Comparison of ENCODE assay signal across 8 mouse cellular contexts in genomic region chr2:52037882-52038281, GRCm38 (mm10). TPM values are rescaled to one million over a fixed set of nuclear protein-coding genes. Genes with fewer than 3 reads are reported as not detected.
DNase-seq lines count a peak whose midpoint lies in the region; ATAC-seq and TF ChIP-seq lines count a peak whose summit lies in the region.

Gene Tnfaip6 (plus strand): TSS chr2:52038009.

- WGBS in forebrain, embryonic 11.5 days, result under 1% methylated on average over 17 of the region's 17 CpGs
- under 1% methylated on average over 17 of the region's 17 CpGs for WGBS in heart, embryonic 14.5 days
- under 1% methylated on average over 17 of the region's 17 CpGs for WGBS in kidney, postnatal 0 days
- WGBS in midbrain, embryonic 15.5 days, result 0% methylated on average over 17 of the region's 17 CpGs
- WGBS in stomach, embryonic 15.5 days, result under 1% methylated on average over 17 of the region's 17 CpGs

- TF ChIP-seq CTCF in kidney, postnatal 0 days (IDR thresholded peaks at IDR 0.05; ENCODE audit: low read depth), result no peak

- H3K9me3 ChIP-seq in forebrain, embryonic 11.5 days (ENCODE audit: control insufficient read depth, low read length), result no peaks in the 10 kb centered on the region
- no peaks in the 10 kb centered on the region for H3K9me3 ChIP-seq in heart, embryonic 14.5 days (ENCODE audit: control insufficient read depth, low read length)
- H3K9me3 ChIP-seq in kidney, postnatal 0 days (replicated peaks; ENCODE audit: low read length), result no peaks in the 10 kb centered on the region
- H3K9me3 ChIP-seq in midbrain, embryonic 15.5 days, result no peaks in the 10 kb centered on the region
- no peaks in the 10 kb centered on the region for H3K9me3 ChIP-seq in stomach, embryonic 15.5 days

- DNase-seq in CD4-positive, CD25-positive, alpha-beta regulatory T cell, adult 2 months (ENCODE audit: low read depth, low spot score), result peak; percentile 8
- peak; percentile 73 for DNase-seq in forebrain, embryonic 11.5 days (ENCODE audit: low spot score)
- DNase-seq in kidney, postnatal 0 days (ENCODE audit: low spot score), result peak; percentile 91
- peak; percentile 13 for DNase-seq in liver

- peak within 1 kb of the TSS; percentile 45 for H3K4me3 ChIP-seq in forebrain, embryonic 11.5 days (ENCODE audit: low read depth, low read length)
- H3K4me3 ChIP-seq in heart, embryonic 14.5 days (ENCODE audit: control insufficient read depth in 1 of 2, insufficient read depth in 1 of 2, low read depth in 1 of 2, low read length in 2 of 2), result peak within 1 kb of the TSS; percentile 50 to 57
- peak within 1 kb of the TSS; percentile 45 for H3K4me3 ChIP-seq in kidney, postnatal 0 days (replicated peaks; ENCODE audit: low read depth, low read length)
- peak within 1 kb of the TSS; percentile 43 for H3K4me3 ChIP-seq in midbrain, embryonic 15.5 days
- peak within 1 kb of the TSS; percentile 38 for H3K4me3 ChIP-seq in stomach, embryonic 15.5 days (replicated peaks)

- ATAC-seq in CD4-positive, CD25-positive, alpha-beta regulatory T cell, adult 4 months, result no peak
- peak; percentile 63 for ATAC-seq in forebrain, embryonic 11.5 days (replicated peaks; ENCODE audit: low FRiP score)
- ATAC-seq in heart, embryonic 14.5 days (ENCODE audit: insufficient number of reproducible peaks, insufficient read depth, low FRiP score, low read depth), result no peak
- ATAC-seq in kidney, postnatal 0 days (replicated peaks; ENCODE audit: low FRiP score, low read depth), result no peak; the same call in 1 of the 2 replicates
- no peak for ATAC-seq in midbrain, embryonic 15.5 days (replicated peaks)
- ATAC-seq in stomach, embryonic 15.5 days (ENCODE audit: insufficient read depth, low FRiP score, low read depth), result peak; percentile 27; the same call in 1 of the 2 replicates

- peak within 1 kb of the TSS; percentile 58 for H3K9ac ChIP-seq in forebrain, embryonic 11.5 days (ENCODE audit: low read length)
- peak within 1 kb of the TSS; percentile 62 for H3K9ac ChIP-seq in heart, embryonic 14.5 days (ENCODE audit: low read length)
- H3K9ac ChIP-seq in kidney, postnatal 0 days (ENCODE audit: low read depth, low read length), result peak within 1 kb of the TSS; percentile 38
- H3K9ac ChIP-seq in midbrain, embryonic 15.5 days, result peak within 1 kb of the TSS; percentile 27; the same call in 1 of the 2 replicates
- no peak within 1 kb of the TSS for H3K9ac ChIP-seq in stomach, embryonic 15.5 days

- H3K4me1 ChIP-seq in forebrain, embryonic 11.5 days (replicated peaks; ENCODE audit: control insufficient read depth, insufficient read depth, low read length), result peaks cover 5% of the 10 kb centered on the region; the same call in 1 of the 2 replicates
- no peaks in the 10 kb centered on the region for H3K4me1 ChIP-seq in heart, embryonic 14.5 days (ENCODE audit: control insufficient read depth in 2 of 2, insufficient read depth in 2 of 2, low read length in 2 of 2)
- no peaks in the 10 kb centered on the region for H3K4me1 ChIP-seq in kidney, postnatal 0 days (replicated peaks; ENCODE audit: insufficient read depth, low read length)
- peaks cover 6% of the 10 kb centered on the region for H3K4me1 ChIP-seq in midbrain, embryonic 15.5 days
- no peaks in the 10 kb centered on the region for H3K4me1 ChIP-seq in stomach, embryonic 15.5 days

- H3K36me3 ChIP-seq in forebrain, embryonic 11.5 days (ENCODE audit: control insufficient read depth, insufficient read depth, low read length), result no peaks in the 10 kb centered on the region
- no peaks in the 10 kb centered on the region for H3K36me3 ChIP-seq in heart, embryonic 14.5 days (ENCODE audit: control insufficient read depth, insufficient read depth, low read length)
- no peaks in the 10 kb centered on the region for H3K36me3 ChIP-seq in kidney, postnatal 0 days (ENCODE audit: insufficient read depth, low read length)
- no peaks in the 10 kb centered on the region for H3K36me3 ChIP-seq in midbrain, embryonic 15.5 days (replicated peaks)
- no peaks in the 10 kb centered on the region for H3K36me3 ChIP-seq in stomach, embryonic 15.5 days

- no peak within 1 kb of the TSS for H3K27ac ChIP-seq in forebrain, embryonic 11.5 days (ENCODE audit: low read depth, low read length)
- peak within 1 kb of the TSS; percentile 33 to 52; a peak in 2 of 4 replicates for H3K27ac ChIP-seq in heart, embryonic 14.5 days (replicated peaks in 1 of 2; ENCODE audit: control insufficient read depth in 1 of 2, insufficient read depth in 1 of 2, low read depth in 2 of 2, low read length in 2 of 2)
- H3K27ac ChIP-seq in kidney, postnatal 0 days, result no peak within 1 kb of the TSS
- H3K27ac ChIP-seq in midbrain, embryonic 15.5 days, result no peak within 1 kb of the TSS
- H3K27ac ChIP-seq in stomach, embryonic 15.5 days, result no peak within 1 kb of the TSS

- H3K27me3 ChIP-seq in forebrain, embryonic 11.5 days (ENCODE audit: control insufficient read depth, insufficient read depth, low read length), result no peaks in the 10 kb centered on the region
- H3K27me3 ChIP-seq in heart, embryonic 14.5 days (ENCODE audit: control insufficient read depth, insufficient read depth, low read length), result no peaks in the 10 kb centered on the region
- H3K27me3 ChIP-seq in kidney, postnatal 0 days (ENCODE audit: insufficient read depth, low read length), result no peaks in the 10 kb centered on the region
- H3K27me3 ChIP-seq in midbrain, embryonic 15.5 days (replicated peaks), result no peaks in the 10 kb centered on the region
- no peaks in the 10 kb centered on the region for H3K27me3 ChIP-seq in stomach, embryonic 15.5 days (replicated peaks)

- H3K4me2 ChIP-seq in forebrain, embryonic 11.5 days (ENCODE audit: low read depth, low read length, severe bottlenecking), result peak within 1 kb of the TSS; percentile 64
- H3K4me2 ChIP-seq in heart, embryonic 14.5 days (ENCODE audit: low read length), result peak within 1 kb of the TSS; percentile 84
- peak within 1 kb of the TSS; percentile 71 for H3K4me2 ChIP-seq in kidney, postnatal 0 days (ENCODE audit: low read length)
- H3K4me2 ChIP-seq in midbrain, embryonic 15.5 days, result peak within 1 kb of the TSS; percentile 77
- peak within 1 kb of the TSS; percentile 55 for H3K4me2 ChIP-seq in stomach, embryonic 15.5 days

RNA-seq across cellular contexts. Expression of gene Tnfaip6, which starts in this region (rescaled TPM):
- polyA plus RNA-seq in CD4-positive, CD25-positive, alpha-beta regulatory T cell, adult 4 months (2017; shearing (Covaris generic)), result not detected
- polyA plus RNA-seq in forebrain, embryonic 11.5 days (2014; fragmentation: Nextera tagmentation; extraction: Ambion mirVana), result 24.1 and 27.7 TPM in 2 replicates
- polyA plus RNA-seq in heart, embryonic 14.5 days (2014; fragmentation: Nextera tagmentation; extraction: Ambion mirVana), result 2.5 TPM in 2 replicates
- 9.0 and 9.5 TPM in 2 replicates for polyA plus RNA-seq in kidney, postnatal 0 days (2015; fragmentation: Nextera tagmentation; extraction: Ambion mirVana)
- 3.2 and 3.7 TPM in 2 replicates for polyA plus RNA-seq in midbrain, embryonic 15.5 days (2015; fragmentation: Nextera tagmentation; extraction: Ambion mirVana)
- polyA plus RNA-seq in stomach, embryonic 15.5 days (2015; fragmentation: Nextera tagmentation; extraction: Ambion mirVana), result 3.4 and 4.3 TPM in 2 replicates

Comparison
In these comparisons a context has a peak if more than half of its experiments do, and no peak if none do; other contexts are left out.
1. DNase-seq: peak in every context shown above with its lines; median percentile 91 in kidney, postnatal 0 days; 73 in forebrain, embryonic 11.5 days; 13 in liver; 8 in CD4-positive, CD25-positive, alpha-beta regulatory T cell, adult 2 months.
2. ATAC-seq: peak in forebrain, embryonic 11.5 days (single experiment) and stomach, embryonic 15.5 days (single experiment); none in CD4-positive, CD25-positive, alpha-beta regulatory T cell, adult 4 months (single experiment), heart, embryonic 14.5 days (single experiment), kidney, postnatal 0 days (single experiment) and midbrain, embryonic 15.5 days (single experiment).
3. H3K27ac ChIP-seq: peak in heart, embryonic 14.5 days (2 of 2); none in forebrain, embryonic 11.5 days (single experiment), kidney, postnatal 0 days (single experiment), midbrain, embryonic 15.5 days (single experiment) and stomach, embryonic 15.5 days (single experiment).
4. Peak in every context shown above with its lines, with median percentiles within 50 percentile points of each other: H3K4me2 ChIP-seq and H3K4me3 ChIP-seq.